Mouse (Mus musculus) ES-Bruce4 (cell line): ENCODE measurements around the gene Col26a1.

ENCODE experiments used
- CTCF ChIP-seq: IDR thresholded peaks from one replicate; pipeline ENCODE4 v1.8.1; 2011; ENCODE audit warnings: low read depth, low read length
- POLR2A ChIP-seq: IDR thresholded peaks from one replicate; pipeline ENCODE4 v1.8.1; 2011; ENCODE audit warnings: low read length; ENCODE audit not compliant: insufficient read depth

- TF ChIP-seq CTCF, result no peak
- no peak for TF ChIP-seq POLR2A
Measured at GRCm38 (mm10) chr5:136791204-136791603, 91.8 kb downstream of the Col26a1 start.
